Mouse (Mus musculus): Measurements from ENCODE around the gene 2310034G01Rik.

The 2310034G01Rik gene

DNA sequence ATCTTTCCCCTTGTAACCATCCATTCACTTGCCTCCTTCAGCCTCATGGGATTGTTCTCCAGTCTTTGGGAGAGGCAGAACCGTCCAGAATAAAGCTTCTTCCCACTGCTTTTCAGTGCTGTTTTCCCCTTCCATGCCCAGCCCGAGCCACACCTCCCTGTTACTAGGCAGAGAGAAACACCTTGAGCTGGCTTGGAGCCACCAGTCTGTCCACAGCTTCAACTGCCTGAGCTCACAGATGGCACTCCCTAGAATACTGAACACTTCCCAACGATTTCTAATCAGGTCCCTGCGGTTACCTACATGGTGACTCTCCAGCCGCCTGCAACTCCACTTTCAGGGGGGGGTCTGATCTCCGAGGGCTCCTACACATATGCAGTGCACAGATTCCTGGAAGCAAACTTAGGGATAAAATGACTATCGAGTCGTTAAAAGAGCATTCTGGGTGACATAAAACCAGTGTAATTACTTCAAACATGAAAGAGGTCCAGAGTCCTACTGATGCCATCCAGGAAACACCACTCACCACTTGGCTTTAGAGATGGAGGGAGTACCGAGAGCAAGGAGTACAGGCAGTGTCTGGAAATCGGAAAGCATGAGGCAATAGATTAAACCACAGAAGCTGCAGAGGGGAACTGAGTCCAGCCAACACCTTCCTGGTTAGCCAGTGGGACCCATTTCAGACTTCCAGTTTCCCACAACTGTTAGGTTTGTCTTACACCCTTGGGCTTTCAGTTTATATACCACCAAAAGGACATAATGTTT lies at the start of gene 2310034G01Rik:
Gene 2310034G01Rik, minus strand, starts transcription at position 135 of the 765 bp plus-strand sequence.
- no peak for DNase-seq (ENCODE audit: low spot score)

GRCm38 (mm10) chr19:46399886-46400285 lies 49.8 kb upstream of the 2310034G01Rik start:
- DNase-seq (ENCODE audit: low spot score), result no peak

DNA sequence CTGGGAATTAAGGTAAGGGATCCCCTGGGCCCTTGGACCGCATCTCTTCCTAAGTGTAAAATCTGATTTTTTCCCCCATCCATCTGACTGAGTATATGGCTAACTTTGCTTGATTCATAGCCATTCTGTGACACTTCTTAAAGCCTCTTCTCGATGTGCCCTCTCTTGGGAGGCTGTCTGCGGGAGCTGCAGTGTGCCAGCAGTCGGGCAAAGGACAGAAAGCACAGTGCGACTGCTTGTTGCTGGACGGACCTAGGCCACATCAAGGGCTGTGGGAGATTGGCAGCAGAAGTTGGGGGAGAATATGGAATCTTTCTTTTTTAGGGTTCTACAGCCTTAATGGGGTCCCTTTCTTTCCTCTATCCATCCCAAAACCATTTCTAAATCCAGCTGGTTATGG lies 49.3 kb upstream of the 2310034G01Rik start:
- no peak for DNase-seq (ENCODE audit: low spot score)

DNA sequence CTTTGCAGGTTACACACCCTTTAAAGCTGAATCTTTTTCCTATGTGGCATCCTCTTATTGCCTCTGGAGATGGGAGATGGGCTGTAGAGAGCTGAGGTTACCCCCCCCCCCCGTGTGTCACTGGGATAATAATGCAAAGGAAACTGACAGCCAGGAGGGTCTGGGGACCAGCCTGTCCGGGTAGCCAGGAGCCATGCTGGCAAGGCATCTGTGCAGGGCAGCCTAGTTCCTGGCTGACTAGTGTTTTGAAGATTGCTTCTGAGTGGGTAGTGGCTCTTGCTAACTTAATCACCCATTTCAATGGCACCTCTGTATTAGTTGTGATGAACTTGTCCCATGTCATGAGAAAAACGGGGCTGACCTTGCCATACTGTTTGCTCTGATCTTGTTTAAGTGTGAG lies 48.3 kb upstream of the 2310034G01Rik start:
- no peak for DNase-seq (ENCODE audit: low spot score)

DNA sequence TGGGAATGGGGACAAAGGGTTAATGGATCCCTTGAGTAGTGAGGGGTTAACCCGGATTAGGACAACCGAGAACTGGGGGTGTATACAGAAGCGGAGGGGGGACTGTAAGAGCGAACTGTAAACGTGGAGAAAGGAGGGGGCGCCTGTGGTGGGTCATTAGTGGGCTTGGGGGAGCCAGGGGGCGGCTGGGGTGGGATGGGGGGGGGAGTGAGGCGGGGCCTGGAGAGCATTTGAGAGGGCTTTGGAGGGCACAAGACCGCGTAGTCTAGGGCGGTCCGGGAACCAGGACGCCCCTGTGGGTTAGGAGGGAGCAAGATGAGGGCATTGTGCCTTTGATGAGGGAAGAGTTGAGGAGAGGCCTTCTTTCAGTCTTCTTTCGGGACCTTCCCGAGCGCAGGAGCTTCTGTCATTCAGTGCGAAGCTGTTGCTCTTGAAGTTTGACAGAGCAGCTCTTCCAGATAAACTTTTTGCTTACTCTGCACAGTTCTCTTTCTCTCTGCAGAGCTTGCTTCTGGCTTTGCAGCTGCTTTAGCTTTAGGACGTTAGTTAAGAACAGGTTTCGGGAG lies 47.4 kb upstream of the 2310034G01Rik start:
- no peak for DNase-seq (ENCODE audit: low spot score)

DNA sequence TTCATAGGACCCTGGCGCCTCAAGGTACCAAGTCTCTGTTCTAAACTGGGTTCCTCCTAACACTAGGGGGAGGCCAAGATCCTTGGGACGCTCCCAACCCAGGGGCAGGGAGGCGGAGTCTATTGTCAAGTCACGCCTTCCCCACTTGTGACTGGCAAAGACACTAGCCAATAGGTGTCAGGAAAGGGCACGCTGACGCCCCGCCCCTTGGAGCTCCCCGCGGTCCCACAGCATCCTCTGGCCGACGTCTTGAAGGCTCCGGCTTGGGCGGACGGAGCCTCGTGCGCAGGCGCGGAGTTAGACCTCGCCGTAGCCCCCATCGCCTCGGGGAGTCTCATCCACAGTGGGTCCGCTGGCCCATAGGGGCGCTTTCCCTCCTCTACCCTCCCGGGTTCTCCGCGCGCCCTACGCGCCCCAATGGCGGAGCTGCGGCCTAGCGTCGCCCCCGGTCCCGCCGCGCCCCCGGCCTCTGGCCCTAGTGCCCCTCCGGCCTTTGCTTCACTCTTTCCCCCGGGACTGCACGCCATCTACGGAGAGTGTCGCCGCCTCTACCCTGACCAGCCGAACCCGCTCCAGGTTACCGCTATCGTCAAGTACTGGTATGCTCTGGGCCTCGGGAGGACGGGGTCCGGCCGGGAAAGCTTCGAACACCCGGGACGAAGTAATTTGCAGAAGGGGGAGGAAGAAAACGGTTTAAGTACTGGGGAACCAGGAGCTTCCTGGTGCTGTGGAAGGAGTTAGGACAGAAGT lies 46.8 kb upstream of the 2310034G01Rik start, which contains the start of gene Sufu:
Gene Sufu, plus strand, starts transcription at position 211 of the 750 bp plus-strand sequence.
- DNase-seq (ENCODE audit: low spot score), result peak; percentile 98

DNA sequence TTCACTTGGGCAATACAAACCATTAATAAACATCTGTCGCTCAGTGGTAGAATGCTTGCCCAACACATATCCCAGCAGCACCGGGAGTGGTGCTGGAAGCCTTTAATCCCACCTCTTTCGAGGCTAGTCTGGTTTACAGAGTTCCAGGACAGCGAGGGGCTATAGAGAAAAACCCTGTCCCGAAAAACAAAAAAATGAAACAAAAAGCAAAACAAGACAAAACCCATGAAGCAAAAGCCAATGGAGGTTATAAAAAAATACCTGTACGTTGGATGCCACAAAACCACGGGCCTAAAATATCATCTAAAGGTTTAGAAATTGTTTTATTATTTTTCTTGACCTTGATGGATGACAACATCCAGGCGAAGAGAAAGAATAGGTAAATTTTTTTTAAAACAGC lies 46.0 kb upstream of the 2310034G01Rik start:
- no peak for DNase-seq (ENCODE audit: low spot score)

DNA sequence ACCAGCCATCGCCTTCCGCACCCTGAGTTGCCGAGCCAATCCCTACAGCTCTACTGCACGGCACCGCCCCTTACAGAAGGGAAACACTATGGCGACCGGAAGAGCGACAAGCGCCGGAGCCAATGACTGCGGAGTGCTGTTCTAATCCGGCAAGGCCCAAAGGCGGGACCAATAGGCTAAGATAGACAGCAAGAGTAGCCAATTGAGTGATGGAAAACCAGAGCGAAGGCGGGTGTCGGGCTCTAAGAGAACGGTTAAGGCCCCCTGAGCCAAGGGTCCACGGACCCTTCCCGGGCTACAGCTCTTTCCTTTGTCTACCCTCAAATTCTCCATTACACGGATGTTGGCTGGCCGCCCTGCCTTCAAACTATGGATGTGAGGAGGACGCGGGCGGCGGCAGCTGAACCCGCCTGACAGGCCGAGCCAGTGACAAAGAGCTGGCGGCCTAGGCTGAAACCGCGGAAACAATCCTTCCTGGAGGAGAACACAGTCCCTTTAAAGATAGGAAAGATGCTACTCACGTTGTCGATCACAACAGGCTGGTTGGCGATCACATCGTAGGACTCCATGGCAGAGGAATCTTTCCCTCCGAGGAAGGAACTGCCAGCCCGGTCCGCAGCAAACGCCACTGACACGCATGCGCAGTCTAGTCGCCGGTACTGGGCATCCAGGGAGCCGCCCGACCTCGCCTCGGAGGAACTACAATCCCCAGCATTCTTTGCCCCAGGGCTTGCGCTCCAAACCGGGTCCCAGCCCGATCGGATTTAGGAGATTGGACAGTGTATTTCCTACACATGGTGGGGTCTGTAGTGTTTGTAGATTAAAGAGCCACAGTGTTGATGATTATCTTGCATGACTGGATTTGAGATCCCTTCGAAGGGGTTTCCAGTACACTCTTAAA lies 45.3 kb upstream of the 2310034G01Rik start, which contains the start of gene Actr1a:
Gene Actr1a, minus strand, starts transcription at position 640 of the 901 bp plus-strand sequence.
- DNase-seq (ENCODE audit: low spot score), result peak; percentile 100

- DNase-seq (ENCODE audit: low spot score), result no peak
These were observed 44.6 kb upstream of the 2310034G01Rik start for GRCm38 (mm10) chr19:46394712-46395108.

- no peak for DNase-seq (ENCODE audit: low spot score)
These were observed 41.9 kb upstream of the 2310034G01Rik start for GRCm38 (mm10) chr19:46392018-46392417.

DNA sequence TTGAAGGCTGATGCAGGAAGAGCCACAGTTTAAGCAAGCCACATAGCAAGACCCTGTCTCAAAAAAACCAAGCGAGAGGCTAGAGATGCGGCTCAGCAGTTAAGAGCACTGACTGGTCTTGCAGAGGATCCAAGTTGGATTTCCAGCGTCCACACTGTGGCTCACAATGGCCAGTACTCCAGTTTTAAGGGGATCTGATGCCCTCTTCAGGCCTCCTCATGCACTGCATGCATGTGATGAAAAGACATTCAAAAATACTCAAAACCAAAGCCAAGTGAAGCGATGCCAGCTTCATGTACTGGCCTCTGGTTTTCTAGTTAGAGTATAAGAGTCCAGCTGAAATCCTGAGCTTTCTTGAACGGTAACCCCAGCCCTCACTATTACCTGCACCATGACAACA lies 39.8 kb upstream of the 2310034G01Rik start:
- no peak for DNase-seq (ENCODE audit: low spot score)

DNA sequence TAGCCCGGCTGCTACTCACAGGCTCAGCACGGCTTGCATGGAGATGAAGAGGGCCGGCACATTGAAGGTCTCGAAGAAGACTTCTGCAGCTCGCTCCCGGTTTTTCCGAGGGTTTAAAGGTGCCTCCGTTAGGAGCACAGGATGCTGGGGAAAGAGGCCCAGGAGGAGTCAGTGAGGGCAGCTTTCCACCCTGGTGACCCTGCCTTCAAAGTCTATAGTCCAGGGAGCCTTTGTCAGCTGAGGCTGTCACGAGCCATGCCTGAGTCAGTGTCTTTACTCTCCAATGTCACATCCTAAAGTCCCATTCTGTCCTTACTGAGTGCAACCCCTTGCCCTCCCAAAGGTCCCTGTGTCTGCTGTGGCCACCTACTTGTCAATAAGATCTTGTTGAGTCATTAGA lies 32.2 kb upstream of the 2310034G01Rik start:
- DNase-seq (ENCODE audit: low spot score), result no peak

GRCm38 (mm10) chr19:46375891-46376290 lies 25.8 kb upstream of the 2310034G01Rik start:
- no peak for DNase-seq (ENCODE audit: low spot score)

DNA sequence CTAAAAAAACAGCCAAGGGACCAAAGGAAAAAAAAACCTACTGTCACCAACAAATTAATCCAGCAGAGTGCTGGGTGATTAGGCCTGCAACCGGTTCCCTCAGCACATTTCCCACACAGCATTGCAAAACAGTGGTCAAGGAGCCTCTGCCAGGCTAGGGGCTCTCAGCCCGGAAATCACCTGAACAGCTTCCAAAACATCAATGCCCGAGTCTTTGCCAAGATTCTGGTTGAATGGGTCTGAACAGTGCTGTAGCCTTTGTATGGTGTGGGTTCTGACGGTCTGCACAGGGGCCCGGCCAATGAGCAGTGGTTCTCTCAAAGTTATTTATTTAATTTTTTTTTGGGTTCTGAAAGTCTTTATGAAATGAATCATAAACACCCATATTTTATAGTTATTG lies 25.4 kb upstream of the 2310034G01Rik start:
- DNase-seq (ENCODE audit: low spot score), result no peak

DNA sequence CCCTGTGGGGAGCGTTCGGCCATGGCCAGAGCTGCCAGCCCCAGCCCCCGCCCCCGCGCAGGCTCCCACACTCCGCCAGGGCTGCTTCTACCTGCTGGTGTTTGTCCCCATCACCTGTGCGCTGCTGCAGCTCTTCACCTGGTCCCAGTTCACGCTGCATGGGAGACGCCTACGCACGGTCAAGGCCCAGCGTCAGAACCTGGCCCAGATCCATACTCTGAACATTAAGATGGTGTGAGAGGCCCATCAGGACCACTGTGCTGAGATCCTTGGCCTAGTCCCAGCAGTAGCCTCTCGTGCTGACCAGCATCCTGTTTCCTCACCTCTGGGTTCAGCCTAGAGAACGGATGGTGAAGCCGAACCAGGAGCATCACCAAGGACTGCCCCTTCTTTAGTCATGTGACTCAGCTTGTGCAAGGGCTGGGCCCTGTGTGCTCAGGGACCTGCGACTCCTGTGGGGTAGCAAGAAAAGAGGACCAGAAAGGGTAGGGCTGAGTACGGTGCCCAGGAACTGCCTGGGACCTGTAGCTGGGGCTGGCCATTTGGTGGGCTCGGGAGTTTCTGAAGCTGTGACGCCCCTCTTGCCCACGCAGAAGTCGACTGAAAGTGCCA lies 24.5 kb upstream of the 2310034G01Rik start:
- no peak for DNase-seq (ENCODE audit: low spot score)

DNA sequence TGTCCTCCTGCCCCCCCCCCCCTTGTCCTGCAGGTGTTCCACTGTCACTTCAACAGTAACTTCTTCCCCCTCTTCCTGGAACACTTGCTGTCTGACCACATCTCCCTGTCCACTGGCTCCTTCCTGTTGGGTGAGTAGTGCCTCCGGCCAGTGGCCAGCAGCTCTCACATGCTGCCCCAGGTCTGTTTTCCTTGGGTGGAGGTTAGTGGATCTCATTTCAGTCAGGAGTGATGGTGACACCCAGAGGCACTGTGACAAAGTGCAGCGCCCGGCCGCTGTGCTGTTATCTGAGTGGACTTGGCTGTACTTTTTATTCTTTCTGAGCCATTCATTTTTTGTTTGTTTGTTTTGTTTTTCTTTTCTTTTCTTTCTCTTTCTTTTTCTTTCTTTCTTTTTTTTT lies 19.1 kb upstream of the 2310034G01Rik start:
- no peak for DNase-seq (ENCODE audit: low spot score)

DNA sequence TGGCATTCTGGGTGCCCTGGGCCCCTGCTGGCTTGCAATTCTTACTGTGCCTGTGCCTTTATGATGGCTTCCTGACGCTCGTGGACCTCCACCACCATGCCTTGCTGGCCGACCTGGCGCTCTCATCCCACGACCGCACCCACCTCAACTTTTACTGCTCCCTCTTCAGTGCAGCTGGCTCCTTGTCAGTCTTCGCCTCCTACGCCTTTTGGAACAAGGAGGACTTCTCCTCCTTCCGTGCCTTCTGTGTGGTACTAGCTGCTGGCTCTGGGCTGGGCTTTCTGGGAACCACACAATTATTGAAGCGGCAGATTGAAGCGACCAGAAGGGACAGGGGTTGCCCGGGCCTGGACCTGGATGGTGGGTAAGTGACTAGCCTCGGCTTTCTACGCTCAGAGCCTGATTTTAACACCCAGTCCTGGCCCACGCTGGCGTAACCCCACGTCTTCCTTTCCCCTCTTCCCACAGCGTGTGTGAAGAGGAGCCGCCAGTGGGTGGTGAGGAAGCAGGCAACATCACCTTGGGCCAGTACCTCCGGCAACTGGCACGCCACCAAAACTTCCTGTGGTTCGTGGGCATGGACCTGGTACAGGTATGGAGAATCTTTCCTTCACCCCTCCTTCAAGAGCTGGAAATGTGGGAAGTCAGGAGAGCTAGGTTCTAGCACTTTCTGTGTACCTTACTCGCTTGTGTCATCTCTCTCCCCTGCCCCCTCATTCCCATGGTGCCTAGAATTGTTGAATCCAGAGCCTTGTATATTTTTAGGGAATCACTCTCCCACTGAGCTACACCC lies 17.9 kb upstream of the 2310034G01Rik start:
- DNase-seq (ENCODE audit: low spot score), result no peak

DNA sequence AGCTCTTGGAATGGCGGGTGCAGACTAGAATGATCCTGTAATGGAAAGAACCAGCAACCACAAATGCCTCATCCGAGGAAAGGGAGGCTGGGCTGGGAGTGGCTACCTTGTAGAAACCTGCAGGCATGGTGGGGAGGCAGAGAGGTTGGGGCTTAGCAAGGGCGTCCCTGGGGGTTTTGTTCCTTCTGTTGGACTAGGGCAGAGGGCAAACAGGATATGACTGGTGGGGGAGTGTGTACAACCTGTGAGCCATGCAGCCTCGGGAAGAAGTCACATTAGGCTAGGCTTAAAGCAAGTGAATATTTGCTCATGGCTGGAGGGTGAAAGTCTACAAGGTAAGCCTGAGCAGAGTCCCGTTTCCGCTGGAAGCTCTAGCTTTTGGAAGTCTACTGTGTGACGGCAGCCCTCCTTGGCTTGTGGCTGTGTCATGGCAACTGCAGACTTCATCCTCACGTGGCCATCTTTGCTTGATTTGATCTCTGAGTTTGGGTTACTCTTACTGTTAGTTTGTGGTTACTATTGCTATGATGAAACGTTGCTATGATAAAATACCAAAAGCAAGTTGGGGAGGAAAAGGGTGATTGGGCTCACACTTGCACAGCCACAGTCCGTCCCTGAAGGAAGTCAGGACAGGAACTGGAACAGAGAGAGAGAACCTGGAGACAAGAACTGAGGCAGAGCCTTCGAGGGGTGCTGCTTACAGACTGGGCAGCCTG lies 13.3 kb upstream of the 2310034G01Rik start:
- no peak for DNase-seq (ENCODE audit: low spot score)

GRCm38 (mm10) chr19:46362104-46362503 lies 12.0 kb upstream of the 2310034G01Rik start:
- no peak for DNase-seq (ENCODE audit: low spot score)

- no peak for DNase-seq (ENCODE audit: low spot score)
These were observed 8.3 kb upstream of the 2310034G01Rik start for GRCm38 (mm10) chr19:46358381-46358780.

Measured in layer of hippocampus, adult 9-10 months (tissue).